Mouse (Mus musculus): ENCODE results near the gene Papolb. TPM values are rescaled to one million over a fixed set of nuclear protein-coding genes. Genes with fewer than 3 reads are reported as not detected.

The Papolb gene
- total RNA-seq, 2 experiments from 2014 or later, result 0.08 to 0.19 TPM

Other genes with a start within 250 kb of the Papolb start
- gene Foxk1, start 128.6 kb downstream of the Papolb start, total RNA-seq (2021), result 10 to 100 TPM; 10.5 to 12.1 TPM
- 1 to 10 TPM; 2.5 to 4.0 TPM for gene Ap5z1, start 66.1 kb downstream of the Papolb start, total RNA-seq (2021)
- 1 to 10 TPM; 1.9 to 3.4 TPM for gene Radil, start 21.0 kb upstream of the Papolb start, total RNA-seq (2021)
- gene Mmd2, start 78.7 kb upstream of the Papolb start, total RNA-seq (2021), result not detected
- 10 to 100 TPM; 28.6 to 28.8 TPM for gene Wipi2, start 97.6 kb upstream of the Papolb start, total RNA-seq (2021)
- gene Slc29a4, start 162.4 kb upstream of the Papolb start, total RNA-seq (2021), result under 1 TPM; 0.16 to 0.26 TPM